Mouse (Mus musculus) liver, embryonic 14.5 days (tissue): ENCODE results near the gene Myt1l. TPM values are rescaled to one million over a fixed set of nuclear protein-coding genes. Genes with fewer than 3 reads are reported as not detected.

ENCODE experiments used
- ATAC-seq: fragments of 200-750 bp; cut with Nextera tagmentation; 2 replicates; pipeline ENCODE4 v1.8.0; 2017; ENCODE audit warnings: moderate number of reproducible peaks, mild to moderate bottlenecking, moderate library complexity; ENCODE audit not compliant: insufficient read depth
- DNase-seq, 3 experiments: peaks; one replicate each; pipeline ENCODE4 v3.0.0-alpha.2; 2012 to 2013; ENCODE audit warnings: low read depth in 3 of 3, low spot score in 3 of 3
- H3K27ac ChIP-seq: fragments of 300-500 bp; sonication (generic); 2 replicates; pipeline ENCODE4 v1.5.1; 2014; ENCODE audit warnings: moderate library complexity, mild to moderate bottlenecking, control low read depth, inconsistent platforms
- H3K27me3 ChIP-seq: fragments of 300-500 bp; sonication (generic); 2 replicates; pipeline ENCODE4 v1.6.1; 2014; ENCODE audit warnings: mild to moderate bottlenecking, low read length, moderate library complexity; ENCODE audit not compliant: control insufficient read depth, insufficient read depth
- H3K36me3 ChIP-seq: fragments of 300-500 bp; sonication (generic); replicated peaks from 2 replicates; pipeline ENCODE4 v1.6.1; 2014; ENCODE audit warnings: low read depth; ENCODE audit not compliant: control insufficient read depth, insufficient read depth
- H3K4me1 ChIP-seq, 2 experiments: fragments of 200-500 bp in 1 of 2; fragments of 300-500 bp in 1 of 2; sonication (generic) in 1 of 2; replicated peaks; 2 replicates each; pipeline ENCODE4 v1.6.1; 2012 to 2014; ENCODE audit warnings: antibody characterized with exemption in 1 of 2, inconsistent platforms in 1 of 2, low read length in 1 of 2; ENCODE audit not compliant: control insufficient read depth in 2 of 2, insufficient read depth in 2 of 2
- H3K4me2 ChIP-seq: fragments of 300-500 bp; sonication (generic); 2 replicates; pipeline ENCODE4 v1.6.1; 2014; ENCODE audit warnings: low read depth, mild to moderate bottlenecking, control low read depth, moderate library complexity
- H3K4me3 ChIP-seq, 2 experiments: fragments of 200-500 bp in 1 of 2; fragments of 300-500 bp in 1 of 2; sonication (generic) in 1 of 2; 2 replicates each; pipeline ENCODE4 v1.5.1; 2012 to 2014; ENCODE audit warnings: low read depth in 2 of 2, low read length in 2 of 2, mild to moderate bottlenecking in 2 of 2, control low read depth in 1 of 2, inconsistent platforms in 1 of 2, moderate library complexity in 1 of 2; ENCODE audit not compliant: insufficient read depth in 1 of 2
- H3K9ac ChIP-seq: fragments of 300-500 bp; sonication (generic); replicated peaks from 2 replicates; pipeline ENCODE4 v1.6.1; 2014; ENCODE audit warnings: mild to moderate bottlenecking, control low read depth, moderate library complexity
- H3K9me3 ChIP-seq: fragments of 300-500 bp; sonication (generic); 2 replicates; pipeline ENCODE4 v1.6.1; 2016; ENCODE audit warnings: low read length, mixed read lengths; ENCODE audit not compliant: control insufficient read depth
- CTCF ChIP-seq: IDR thresholded peaks from 2 replicates; pipeline ENCODE4 v1.5.1; 2016; ENCODE audit warnings: antibody characterized with exemption, low read depth, control low read depth
- EP300 ChIP-seq: IDR thresholded peaks from 2 replicates; pipeline ENCODE4 v1.6.1; 2016; ENCODE audit warnings: antibody characterized with exemption, low read depth
- WGBS: fragments of 180-500 bp; shearing (Covaris S2); extraction: QIAGEN DNeasy Blood & Tissue Kit; methylation state at CpG from one replicate; pipeline ENCODE4 v1.1.7; 2014; ENCODE audit not compliant: insufficient replicate concordance; 5-methylcytosine and 5-hydroxymethylcytosine counted together
- polyA plus RNA-seq, 2 experiments: library from polyadenylated mRNA; depleted of rRNA in 1 of 2; stranded (reverse) in 1 of 2; unstranded in 1 of 2; fragments of >200 nt; fragmentation: Nextera tagmentation in 1 of 2; extraction: Ambion mirVana in 1 of 2; gene quantifications; 2 replicates each; pipeline versions ENCODE4 v1.2.1 to v1.2.3; 2012 to 2014

The Myt1l gene
- polyA plus RNA-seq, 2 experiments: not detected

- Histone ChIP-seq H3K4me1 (no peaks in the 10 kb centered on the region), H3K9me3 (no peaks in the 10 kb centered on the region), H3K27me3 (no peaks in the 10 kb centered on the region), H3K4me3 (no peak overlapping the region), H3K9ac (no peak overlapping the region), H3K4me2 (no peak overlapping the region), H3K27ac (no peak overlapping the region), H3K36me3 (no peaks in the 10 kb centered on the region)
- no peak for DNase-seq
- 33% methylated on average over 2 of the region's 2 CpGs for WGBS
- TF ChIP-seq CTCF: no peak
- no peak for TF ChIP-seq EP300
- no peak for ATAC-seq
Observed at GRCm38 (mm10) chr12:29695194-29695593, 167.0 kb downstream of the Myt1l start.

- Histone ChIP-seq H3K4me1 (no peaks in the 10 kb centered on the region), H3K27ac (no peak overlapping the region), H3K4me2 (no peak overlapping the region), H3K27me3 (no peaks in the 10 kb centered on the region), H3K36me3 (no peaks in the 10 kb centered on the region), H3K9ac (no peak overlapping the region), H3K9me3 (no peaks in the 10 kb centered on the region), H3K4me3 (no peak overlapping the region)
- 58% methylated on average over 12 of the region's 12 CpGs for WGBS
- TF ChIP-seq EP300 (no peak), CTCF (no peak)
- ATAC-seq (no peak), DNase-seq (no peak)
Observed at GRCm38 (mm10) chr12:29697526-29698500, 169.6 kb downstream of the Myt1l start.

GRCm38 (mm10) chr12:29698541-29698940 is 170.4 kb downstream of the Myt1l start:
- 64% methylated on average over 3 of the region's 3 CpGs for WGBS
- ATAC-seq: no peak

GRCm38 (mm10) chr12:29698976-29699375 is 170.8 kb downstream of the Myt1l start:
- DNase-seq (no peak), ATAC-seq (no peak)
- Histone ChIP-seq H3K36me3 (no peaks in the 10 kb centered on the region), H3K9ac (no peak overlapping the region), H3K27ac (no peak overlapping the region), H3K27me3 (no peaks in the 10 kb centered on the region), H3K4me3 (no peak overlapping the region), H3K4me2 (no peak overlapping the region), H3K9me3 (no peaks in the 10 kb centered on the region), H3K4me1 (no peaks in the 10 kb centered on the region)
- TF ChIP-seq EP300 (no peak), CTCF (no peak)
- WGBS: 55% methylated on average over 10 of the region's 10 CpGs

More at GRCm38 (mm10) chr12:29698541-29698940, 170.4 kb downstream of the Myt1l start:
- TF ChIP-seq EP300: no peak
- TF ChIP-seq CTCF: no peak
- Histone ChIP-seq H3K27ac (no peak overlapping the region), H3K9me3 (no peaks in the 10 kb centered on the region), H3K4me2 (no peak overlapping the region), H3K4me3 (no peak overlapping the region), H3K36me3 (no peaks in the 10 kb centered on the region), H3K27me3 (no peaks in the 10 kb centered on the region), H3K4me1 (no peaks in the 10 kb centered on the region), H3K9ac (no peak overlapping the region)
- DNase-seq: no peak

GRCm38 (mm10) chr12:29699386-29699785 is 171.2 kb downstream of the Myt1l start:
- ATAC-seq (no peak), DNase-seq (no peak)
- Histone ChIP-seq H3K4me3 (no peak overlapping the region), H3K4me2 (no peak overlapping the region), H3K9ac (no peak overlapping the region), H3K4me1 (no peaks in the 10 kb centered on the region), H3K9me3 (no peaks in the 10 kb centered on the region), H3K27ac (no peak overlapping the region), H3K27me3 (no peaks in the 10 kb centered on the region), H3K36me3 (no peaks in the 10 kb centered on the region)
- WGBS: 70% methylated on average over 10 of the region's 10 CpGs
- TF ChIP-seq EP300: no peak
- TF ChIP-seq CTCF: no peak
